Mouse (Mus musculus) ES-Bruce4 (cell line): Measurements from ENCODE around the gene Sod1. TPM values are rescaled to one million over a fixed set of nuclear protein-coding genes. Genes with fewer than 3 reads are reported as not detected.
A peak's percentile ranks its signal among the peaks of the same experiment; 100 is the strongest.

ENCODE experiments used
- H3K27ac ChIP-seq: 2 replicates; pipeline ENCODE4 v1.5.1; 2012; ENCODE audit warnings: low read length, inconsistent platforms; ENCODE audit not compliant: insufficient read depth
- H3K27me3 ChIP-seq: 2 replicates; pipeline ENCODE4 v1.6.1; 2012; ENCODE audit warnings: mild to moderate bottlenecking, low read length, inconsistent platforms; ENCODE audit not compliant: control insufficient read depth, poor library complexity, insufficient read depth, severe bottlenecking
- H3K36me3 ChIP-seq: 2 replicates; pipeline ENCODE4 v1.6.1; 2012; ENCODE audit warnings: inconsistent platforms, mild to moderate bottlenecking, low read length, moderate library complexity; ENCODE audit not compliant: control insufficient read depth, poor library complexity, insufficient read depth, severe bottlenecking
- H3K4me1 ChIP-seq: one replicate; pipeline ENCODE4 v1.8.1; 2011; ENCODE audit warnings: low read length; ENCODE audit not compliant: control insufficient read depth, insufficient read depth
- H3K4me3 ChIP-seq: 2 replicates; pipeline ENCODE4 v1.5.1; 2011; ENCODE audit warnings: low read depth, mild to moderate bottlenecking, low read length
- H3K9ac ChIP-seq: 2 replicates; pipeline ENCODE4 v1.6.1; 2012; ENCODE audit warnings: low read depth, mild to moderate bottlenecking, inconsistent platforms; ENCODE audit not compliant: poor library complexity, severe bottlenecking
- H3K9me3 ChIP-seq: replicated peaks from 2 replicates; pipeline ENCODE4 v1.6.1; 2012; ENCODE audit warnings: mild to moderate bottlenecking, low read length, inconsistent platforms; ENCODE audit not compliant: control insufficient read depth, poor library complexity, insufficient read depth, severe bottlenecking
- CTCF ChIP-seq: IDR thresholded peaks from one replicate; pipeline ENCODE4 v1.8.1; 2011; ENCODE audit warnings: low read depth, low read length
- EP300 ChIP-seq: IDR thresholded peaks from 2 replicates; pipeline ENCODE4 v1.6.1; 2011; ENCODE audit warnings: low read depth, low read length; ENCODE audit not compliant: insufficient read depth
- POLR2A ChIP-seq: IDR thresholded peaks from one replicate; pipeline ENCODE4 v1.8.1; 2011; ENCODE audit warnings: low read length; ENCODE audit not compliant: insufficient read depth
- polyA plus RNA-seq: library from polyadenylated mRNA; stranded (reverse); fragments of >200 nt; gene quantifications from 2 replicates; pipeline ENCODE4 v1.2.4, GENCODE M21; 2011; ENCODE audit warnings: low read depth; ENCODE audit not compliant: missing spikeins, insufficient read depth, insufficient read length

Sod1 gene
- polyA plus RNA-seq, 1 experiment = 822 TPM

- Histone ChIP-seq H3K9me3 (no peaks in the 10 kb centered on the region), H3K27ac (no peak overlapping the region), H3K9ac (no peak overlapping the region), H3K4me3 (no peak overlapping the region), H3K36me3 (no peaks in the 10 kb centered on the region), H3K27me3 (no peaks in the 10 kb centered on the region), H3K4me1 (no peaks in the 10 kb centered on the region)
- no peak for TF ChIP-seq EP300
- no peak for TF ChIP-seq POLR2A
- TF ChIP-seq CTCF = no peak
Observed at GRCm38 (mm10) chr16:90193719-90194118, 26.8 kb upstream of the Sod1 start.

DNA sequence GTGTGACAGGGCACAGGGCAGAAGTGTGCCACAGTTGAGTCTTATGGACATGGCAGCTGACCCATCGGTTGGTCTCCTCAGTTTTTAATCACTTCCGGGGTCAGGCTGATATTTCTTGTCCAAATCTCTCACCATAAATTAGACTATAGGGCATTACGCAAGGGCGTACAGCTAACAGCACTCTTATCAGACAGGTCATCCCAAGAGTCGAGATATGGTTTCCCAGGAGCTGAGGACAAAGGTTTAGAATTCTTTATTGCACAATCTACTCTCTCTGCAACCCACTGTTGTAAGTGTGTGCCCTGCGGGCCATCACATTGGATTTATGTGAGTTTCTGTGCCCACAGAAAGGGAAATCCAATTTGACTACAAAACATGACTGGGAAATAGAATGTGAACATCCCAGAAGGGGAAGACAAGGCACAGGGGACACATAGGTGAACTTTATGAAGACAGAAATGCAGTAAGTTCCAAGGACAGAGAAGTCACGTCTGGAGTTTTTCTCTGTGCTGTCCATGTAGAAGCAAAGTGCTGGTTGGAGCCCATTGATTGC is 23.8 kb upstream of the Sod1 start:
- H3K9me3 ChIP-seq = no peaks in the 10 kb centered on the region
- no peak overlapping the region for H3K27ac ChIP-seq
- H3K4me1 ChIP-seq = no peaks in the 10 kb centered on the region
- H3K9ac ChIP-seq = peak overlapping the region; percentile 21; the same call in 1 of the 2 replicates
- H3K36me3 ChIP-seq = no peaks in the 10 kb centered on the region
- no peaks in the 10 kb centered on the region for H3K27me3 ChIP-seq
- no peak for TF ChIP-seq POLR2A
- no peak for TF ChIP-seq CTCF
- TF ChIP-seq EP300 = no peak
- no peak overlapping the region for H3K4me3 ChIP-seq

GRCm38 (mm10) chr16:90197337-90197973 is 23.1 kb upstream of the Sod1 start:
- 0 out of 2 replicates have a peak overlapping the region, but pooled peaks have one; percentile 0 for H3K27ac ChIP-seq

DNA sequence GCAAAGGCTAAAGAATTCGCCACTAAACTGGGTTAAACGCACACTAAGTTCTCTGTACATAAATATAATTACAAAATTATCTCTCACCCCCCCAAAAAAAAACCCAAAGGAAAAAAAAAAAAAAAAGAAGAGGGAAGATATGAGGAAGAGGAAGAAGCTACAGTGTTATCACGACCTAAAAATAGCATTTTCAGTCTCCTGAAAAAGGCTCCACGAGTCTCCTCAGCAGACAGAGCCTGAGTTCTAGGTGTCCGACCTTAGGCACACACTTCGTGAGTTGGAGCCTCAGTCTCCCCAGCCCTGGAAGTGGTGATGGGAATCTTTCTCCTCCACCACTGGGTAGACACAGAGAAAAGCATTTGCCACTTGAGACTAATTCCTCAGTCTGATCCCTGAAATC is 21.9 kb upstream of the Sod1 start:
- H3K9me3 ChIP-seq = no peaks in the 10 kb centered on the region
- H3K9ac ChIP-seq = no peak overlapping the region
- no peaks in the 10 kb centered on the region for H3K27me3 ChIP-seq
- TF ChIP-seq POLR2A (no peak), EP300 (no peak), CTCF (no peak)
- no peak overlapping the region for H3K4me3 ChIP-seq
- no peak overlapping the region for H3K27ac ChIP-seq
- H3K4me1 ChIP-seq = no peaks in the 10 kb centered on the region
- H3K36me3 ChIP-seq = no peaks in the 10 kb centered on the region

More at GRCm38 (mm10) chr16:90197337-90197973, 23.1 kb upstream of the Sod1 start:
- Histone ChIP-seq H3K9ac (peak overlapping the region; percentile 21; the same call in 1 of the 2 replicates), H3K4me3 (peak overlapping the region; percentile 37), H3K9me3 (no peaks in the 10 kb centered on the region), H3K4me1 (no peaks in the 10 kb centered on the region), H3K36me3 (no peaks in the 10 kb centered on the region), H3K27me3 (no peaks in the 10 kb centered on the region)
- TF ChIP-seq EP300 (no peak), POLR2A (peak; percentile 42), CTCF (peak; percentile 64)

GRCm38 (mm10) chr16:90199174-90199573 is 21.4 kb upstream of the Sod1 start:
- H3K27ac ChIP-seq = no peak overlapping the region
- no peaks in the 10 kb centered on the region for H3K9me3 ChIP-seq
- no peaks in the 10 kb centered on the region for H3K36me3 ChIP-seq
- no peaks in the 10 kb centered on the region for H3K27me3 ChIP-seq
- no peak overlapping the region for H3K9ac ChIP-seq
- no peak overlapping the region for H3K4me3 ChIP-seq
- TF ChIP-seq POLR2A = no peak
- no peak for TF ChIP-seq EP300
- TF ChIP-seq CTCF = no peak
- no peaks in the 10 kb centered on the region for H3K4me1 ChIP-seq

DNA sequence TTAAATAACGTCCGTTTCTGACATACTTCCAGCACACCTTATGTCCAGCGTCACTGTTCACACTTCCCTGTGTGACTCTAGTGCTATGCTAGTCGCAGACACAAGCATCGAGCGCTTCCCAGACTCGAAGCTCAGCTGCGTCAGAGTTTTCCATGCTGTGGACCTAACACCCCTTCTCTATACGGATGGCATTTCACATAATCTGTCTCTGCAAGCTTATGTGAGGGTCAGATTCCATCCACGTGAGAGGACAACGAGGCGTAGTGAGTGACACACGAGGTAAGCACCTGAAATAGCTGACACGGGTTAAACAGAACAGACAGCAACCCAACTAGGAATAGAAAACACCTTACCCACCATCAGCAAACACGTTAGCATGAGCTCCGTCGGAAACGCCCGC is 18.4 kb upstream of the Sod1 start:
- no peak overlapping the region for H3K27ac ChIP-seq
- no peak overlapping the region for H3K4me3 ChIP-seq
- no peaks in the 10 kb centered on the region for H3K36me3 ChIP-seq
- no peaks in the 10 kb centered on the region for H3K9me3 ChIP-seq
- H3K4me1 ChIP-seq = no peaks in the 10 kb centered on the region
- no peaks in the 10 kb centered on the region; the same call in 1 of the 2 replicates for H3K27me3 ChIP-seq
- H3K9ac ChIP-seq = no peak overlapping the region
- no peak for TF ChIP-seq POLR2A
- TF ChIP-seq CTCF = no peak
- TF ChIP-seq EP300 = no peak
